Mouse (Mus musculus): ENCODE data around the gene Glt6d1.

- TF ChIP-seq POLR2AphosphoS2 (IDR thresholded peaks at IDR 0.05; ENCODE audit: low read length): no peak
- TF ChIP-seq POLR2A (IDR thresholded peaks at IDR 0.05; ENCODE audit: control insufficient read depth in 1 of 2, insufficient read depth in 1 of 2, low read depth in 1 of 2, low read length in 2 of 2, poor library complexity in 1 of 2): no peak
Measured at GRCm38 (mm10) chr2:25780921-25781320, 34.7 kb downstream of the Glt6d1 start.

Measured in MEL (cell line).